Mouse (Mus musculus): ENCODE measurements at regions not wholly inside any gene's neighbourhood (a gene's known extent, or its start where the extent isn't known, plus 50 kb on each side); places are given as distances from the start of the nearest gene placed in this dataset.

- 76% methylated on average over 10 of the region's 10 CpGs for WGBS
- Histone ChIP-seq H3K4me1 (ENCODE audit: control insufficient read depth, insufficient read depth, insufficient read length, low read length) (no peaks in the 10 kb centered on the region), H3K27me3 (ENCODE audit: control insufficient read depth, insufficient read depth, low read length) (no peaks in the 10 kb centered on the region), H3K36me3 (ENCODE audit: control insufficient read depth, insufficient read depth, low read length) (no peaks in the 10 kb centered on the region), H3K4me3 (ENCODE audit: low read depth, low read length) (no peak overlapping the region), H3K27ac (ENCODE audit: insufficient read depth, low read depth, low read length) (no peak overlapping the region)
- TF ChIP-seq CTCF (IDR thresholded peaks at IDR 0.05; ENCODE audit: extremely low read depth, insufficient read length, insufficient replicate concordance, low read depth, low read length) = no peak
- no peak for TF ChIP-seq POLR2A (IDR thresholded peaks at IDR 0.05; ENCODE audit: low read depth, low read length)
These were observed 217.2 kb upstream of the Ubash3b start for GRCm38 (mm10) chr9:41378627-41379231.

DNA sequence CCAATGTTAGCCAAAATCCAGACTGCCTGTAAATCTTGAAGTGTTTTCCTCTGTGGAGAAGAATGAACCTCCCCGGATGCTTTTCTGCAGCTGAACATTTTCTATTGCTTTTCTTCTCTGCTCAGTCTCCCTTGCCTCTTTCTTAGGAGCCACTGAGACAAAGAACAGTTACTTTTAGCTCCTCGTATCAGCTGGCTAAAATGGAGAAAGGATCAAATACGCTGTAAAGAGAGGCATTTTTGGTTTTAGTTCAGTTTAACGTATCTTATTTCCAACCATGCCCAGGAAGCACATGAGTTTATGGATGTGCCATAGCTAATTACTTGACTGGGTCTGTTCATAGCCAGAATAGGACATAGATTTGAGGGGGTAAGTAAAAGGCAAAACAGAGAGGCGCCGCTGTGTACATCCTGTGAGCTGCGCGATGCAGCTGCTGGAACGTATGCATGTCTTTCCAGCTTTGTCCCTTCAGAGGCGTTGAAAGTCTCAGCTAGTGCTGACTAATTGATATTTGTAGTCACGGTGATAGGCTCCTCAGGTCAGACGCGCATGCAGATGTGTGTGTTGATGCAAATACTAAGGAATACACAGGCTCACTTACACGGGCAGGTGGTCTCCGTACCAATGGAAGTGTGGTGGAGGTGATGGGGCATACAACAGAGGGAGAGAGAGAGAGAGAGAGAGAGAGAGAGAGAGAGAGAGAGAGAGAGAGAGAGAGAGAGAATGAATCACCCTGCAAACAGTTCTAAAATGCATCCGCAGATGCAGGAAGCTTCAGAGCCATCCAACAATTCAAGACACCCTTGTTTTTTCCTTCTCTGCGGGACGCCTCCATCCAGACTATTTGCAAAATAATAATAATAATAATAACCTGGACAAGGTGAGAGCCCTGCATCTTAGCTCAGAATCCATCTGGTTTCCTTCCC lies 216.5 kb upstream of the Ubash3b start:
- Histone ChIP-seq H3K36me3 (ENCODE audit: control insufficient read depth, insufficient read depth, low read length) (no peaks in the 10 kb centered on the region), H3K4me3 (ENCODE audit: low read depth, low read length) (no peak overlapping the region), H3K27ac (ENCODE audit: insufficient read depth, low read depth, low read length) (no peak overlapping the region), H3K4me1 (ENCODE audit: control insufficient read depth, insufficient read depth, insufficient read length, low read length) (no peaks in the 10 kb centered on the region), H3K27me3 (ENCODE audit: control insufficient read depth, insufficient read depth, low read length) (no peaks in the 10 kb centered on the region)
- WGBS = 70% methylated on average over 18 of the region's 18 CpGs
- TF ChIP-seq POLR2A (IDR thresholded peaks at IDR 0.05; ENCODE audit: low read depth, low read length) (no peak), CTCF (IDR thresholded peaks at IDR 0.05; ENCODE audit: extremely low read depth, insufficient read length, insufficient replicate concordance, low read depth, low read length) (no peak)

DNA sequence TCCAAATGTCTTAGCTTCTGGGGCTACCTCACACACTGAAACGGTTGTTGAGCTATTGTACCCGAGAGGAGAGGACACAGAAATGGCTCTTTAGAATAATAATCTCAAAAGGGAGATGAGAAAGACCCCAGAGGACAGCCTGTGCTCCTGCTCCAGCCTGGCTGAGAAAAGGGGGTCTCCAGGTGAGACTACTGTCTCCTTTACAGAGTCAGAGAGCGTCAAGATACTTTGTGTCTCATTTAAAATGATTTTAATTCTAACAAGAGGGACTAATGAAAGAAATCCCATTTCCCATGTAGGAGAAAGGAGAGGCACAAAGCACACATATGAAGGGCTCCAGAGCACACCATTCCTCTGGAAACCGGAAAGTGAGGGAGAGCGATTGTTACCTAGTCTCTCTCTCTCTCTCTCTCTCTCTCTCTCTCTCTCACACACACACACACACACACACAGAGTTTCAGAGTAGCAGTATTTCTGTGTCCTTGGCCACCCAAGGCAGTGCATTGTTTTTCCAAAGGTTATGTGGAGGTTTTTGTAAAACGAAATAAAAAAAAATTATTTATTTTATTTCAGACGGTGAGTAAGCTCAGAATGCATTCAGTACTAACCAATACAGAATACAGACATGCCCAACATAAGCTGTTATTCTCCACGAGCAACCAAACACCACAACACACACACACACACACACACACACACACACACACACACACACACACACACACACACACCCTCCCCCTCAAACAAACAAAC lies 215.6 kb upstream of the Ubash3b start:
- H3K4me3 ChIP-seq (ENCODE audit: low read depth, low read length) = no peak overlapping the region
- no peak overlapping the region for H3K27ac ChIP-seq (ENCODE audit: insufficient read depth, low read depth, low read length)
- no peaks in the 10 kb centered on the region for H3K4me1 ChIP-seq (ENCODE audit: control insufficient read depth, insufficient read depth, insufficient read length, low read length)
- no peaks in the 10 kb centered on the region for H3K27me3 ChIP-seq (ENCODE audit: control insufficient read depth, insufficient read depth, low read length)
- WGBS = 48% methylated on average over 8 of the region's 8 CpGs
- H3K36me3 ChIP-seq (ENCODE audit: control insufficient read depth, insufficient read depth, low read length) = no peaks in the 10 kb centered on the region
- TF ChIP-seq CTCF (IDR thresholded peaks at IDR 0.05; ENCODE audit: extremely low read depth, insufficient read length, insufficient replicate concordance, low read depth, low read length) = no peak
- no peak for TF ChIP-seq POLR2A (IDR thresholded peaks at IDR 0.05; ENCODE audit: low read depth, low read length)

- H3K36me3 ChIP-seq (ENCODE audit: control insufficient read depth, insufficient read depth, low read length) = no peaks in the 10 kb centered on the region
- no peaks in the 10 kb centered on the region for H3K4me1 ChIP-seq (ENCODE audit: control insufficient read depth, insufficient read depth, insufficient read length, low read length)
- H3K27ac ChIP-seq (ENCODE audit: insufficient read depth, low read depth, low read length) = no peak overlapping the region; the same call in 1 of the 2 replicates
- peak overlapping the region; percentile 24; the same call in 1 of the 2 replicates for H3K4me3 ChIP-seq (ENCODE audit: low read depth, low read length)
- no peaks in the 10 kb centered on the region for H3K27me3 ChIP-seq (ENCODE audit: control insufficient read depth, insufficient read depth, low read length)
- WGBS = 19% methylated on average over 24 of the region's 24 CpGs
- no peak for TF ChIP-seq CTCF (IDR thresholded peaks at IDR 0.05; ENCODE audit: extremely low read depth, insufficient read length, insufficient replicate concordance, low read depth, low read length)
- no peak for TF ChIP-seq POLR2A (IDR thresholded peaks at IDR 0.05; ENCODE audit: low read depth, low read length)
These were observed 214.6 kb upstream of the Ubash3b start for GRCm38 (mm10) chr9:41375984-41376651.

DNA sequence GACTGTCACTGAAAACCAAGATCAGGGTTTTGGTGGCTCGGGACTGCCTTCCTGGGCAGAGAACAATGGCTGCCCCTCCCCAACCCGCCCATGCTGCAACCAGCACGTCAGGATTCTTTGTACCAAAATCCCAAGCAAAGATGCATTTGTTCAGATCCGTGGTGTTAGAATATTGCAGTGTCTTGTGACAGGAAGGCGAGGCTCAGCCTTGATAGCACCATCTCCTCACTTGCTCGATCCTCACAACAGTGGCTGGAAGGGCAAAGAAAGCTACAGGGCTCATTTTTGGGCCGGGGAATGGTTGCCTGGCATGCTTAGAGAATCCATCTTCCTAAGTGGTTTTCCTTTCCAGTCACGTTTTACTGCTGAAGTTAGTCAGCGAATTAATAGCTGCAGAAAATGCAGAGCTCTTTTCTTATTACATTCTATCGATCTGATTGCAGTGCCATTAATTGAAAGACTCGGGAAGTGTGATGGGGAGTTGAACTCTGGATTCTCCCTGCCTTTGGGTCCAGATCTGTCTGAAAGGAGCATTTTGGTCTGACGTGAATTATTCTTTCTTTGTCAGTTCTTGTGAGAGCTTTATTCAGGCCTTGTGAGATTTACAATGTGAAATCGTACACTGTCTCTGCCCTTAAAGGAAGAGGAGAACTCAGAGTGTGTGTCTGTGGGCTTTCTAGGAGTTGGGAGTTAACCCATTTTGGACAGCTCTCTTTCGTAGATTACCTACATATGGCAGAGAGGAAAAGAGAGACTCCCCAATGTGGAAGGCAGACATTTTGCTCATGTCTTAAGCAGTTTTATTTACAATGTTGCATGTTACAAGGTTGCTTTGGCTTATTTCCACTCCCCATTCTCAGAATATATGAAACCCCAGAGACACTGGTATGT lies 213.3 kb upstream of the Ubash3b start:
- 57% methylated on average over 14 of the region's 14 CpGs for WGBS
- no peaks in the 10 kb centered on the region for H3K36me3 ChIP-seq (ENCODE audit: control insufficient read depth, insufficient read depth, low read length)
- H3K27me3 ChIP-seq (ENCODE audit: control insufficient read depth, insufficient read depth, low read length) = no peaks in the 10 kb centered on the region
- H3K27ac ChIP-seq (ENCODE audit: insufficient read depth, low read depth, low read length) = no peak overlapping the region
- H3K4me3 ChIP-seq (ENCODE audit: low read depth, low read length) = no peak overlapping the region
- no peaks in the 10 kb centered on the region for H3K4me1 ChIP-seq (ENCODE audit: control insufficient read depth, insufficient read depth, insufficient read length, low read length)
- TF ChIP-seq POLR2A (IDR thresholded peaks at IDR 0.05; ENCODE audit: low read depth, low read length) (no peak), CTCF (IDR thresholded peaks at IDR 0.05; ENCODE audit: extremely low read depth, insufficient read length, insufficient replicate concordance, low read depth, low read length) (no peak)

DNA sequence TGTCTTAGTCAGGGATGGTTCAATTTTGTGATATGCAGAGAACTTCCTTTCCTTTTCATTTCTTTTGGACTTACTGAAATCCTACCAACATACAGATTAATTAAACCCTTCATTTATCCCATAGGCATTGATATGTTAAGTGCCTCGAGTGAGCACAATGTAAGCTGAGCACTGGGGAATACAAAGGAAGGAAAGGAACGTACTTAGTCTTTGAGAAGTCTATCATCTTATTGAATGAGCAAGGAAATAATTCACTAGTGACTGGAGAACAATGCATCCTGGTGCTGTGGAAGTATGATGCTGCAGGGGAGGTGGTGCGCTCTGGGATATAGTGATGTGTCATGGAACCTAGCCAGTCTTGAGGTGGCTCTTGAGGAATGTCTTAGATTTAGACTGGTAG lies 204.9 kb upstream of the Ubash3b start:
- H3K4me1 ChIP-seq (ENCODE audit: control insufficient read depth, insufficient read depth, insufficient read length, low read length) = no peaks in the 10 kb centered on the region
- TF ChIP-seq CTCF (IDR thresholded peaks at IDR 0.05; ENCODE audit: extremely low read depth, insufficient read length, insufficient replicate concordance, low read depth, low read length) (no peak), POLR2A (IDR thresholded peaks at IDR 0.05; ENCODE audit: low read depth, low read length) (no peak)
- H3K36me3 ChIP-seq (ENCODE audit: control insufficient read depth, insufficient read depth, low read length) = no peaks in the 10 kb centered on the region
- no peak overlapping the region for H3K4me3 ChIP-seq (ENCODE audit: low read depth, low read length)
- H3K27me3 ChIP-seq (ENCODE audit: control insufficient read depth, insufficient read depth, low read length) = no peaks in the 10 kb centered on the region; the same call in 1 of the 2 replicates
- 76% methylated on average over 3 of the region's 3 CpGs for WGBS
- no peak overlapping the region for H3K27ac ChIP-seq (ENCODE audit: insufficient read depth, low read depth, low read length)
